Mouse (Mus musculus): ENCODE data around the gene Gins2.

GRCm38 (mm10) chr8:120549321-120549921 lies 39.7 kb downstream of the Gins2 start:
- TF ChIP-seq CTCF (IDR thresholded peaks at IDR 0.05; ENCODE audit: low read depth): no peak
- no peak for TF ChIP-seq EP300 (IDR thresholded peaks at IDR 0.05; ENCODE audit: low read depth)

Measured in liver, embryonic 14.5 days (tissue).